Mouse (Mus musculus) ES-E14 (cell line): ENCODE results near the gene Ucp3.

Experiments
- CHD2 ChIP-seq: IDR thresholded peaks from 2 replicates; pipeline ENCODE4 v1.6.1; 2014; ENCODE audit warnings: mild to moderate bottlenecking, low read depth, low read length, inconsistent platforms
- HCFC1 ChIP-seq: IDR thresholded peaks from 2 replicates; pipeline ENCODE4 v1.6.1; 2012; ENCODE audit warnings: low read length, inconsistent platforms, borderline replicate concordance; ENCODE audit not compliant: insufficient read depth
- MAFK ChIP-seq: IDR thresholded peaks from 2 replicates; pipeline ENCODE4 v1.6.1; 2014; ENCODE audit warnings: mild to moderate bottlenecking, low read depth, low read length, inconsistent platforms; ENCODE audit not compliant: insufficient read depth
- ZC3H11A ChIP-seq: IDR thresholded peaks from 2 replicates; pipeline ENCODE4 v1.6.1; 2012; ENCODE audit warnings: low read depth, mild to moderate bottlenecking, inconsistent platforms, low read length, borderline replicate concordance
- ZNF384 ChIP-seq: IDR thresholded peaks from 2 replicates; pipeline ENCODE4 v1.6.1; 2012; ENCODE audit warnings: low read depth, low read length, inconsistent platforms

DNA sequence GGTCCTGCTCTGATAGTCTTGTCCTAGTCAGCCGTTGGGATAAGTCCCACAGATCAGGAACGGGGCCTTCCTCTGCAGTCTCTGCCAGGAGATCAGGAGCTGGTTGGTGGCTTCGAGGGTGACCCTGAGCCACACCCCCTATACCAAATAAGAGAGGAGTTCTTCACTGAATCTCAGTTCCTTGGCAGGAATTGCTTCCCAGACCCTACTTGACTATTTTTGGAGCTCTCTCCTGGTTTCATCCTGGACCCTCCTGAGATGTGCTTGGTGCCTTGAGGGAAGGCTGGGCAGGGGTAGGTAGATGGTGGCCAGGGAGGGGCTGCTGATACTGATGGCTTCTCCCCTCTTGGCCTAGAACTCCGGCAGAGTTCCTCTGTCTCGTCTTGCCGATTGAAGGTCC, 23.6 kb downstream of the Ucp3 start:
- no peak for TF ChIP-seq HCFC1
- no peak for TF ChIP-seq ZC3H11A
- TF ChIP-seq ZNF384 = no peak
- no peak for TF ChIP-seq CHD2
- no peak for TF ChIP-seq MAFK
